Mouse (Mus musculus): ENCODE results near the gene Mup2. TPM values are rescaled to one million over a fixed set of nuclear protein-coding genes. Genes with fewer than 3 reads are reported as not detected.
"Not testable (repeated sequence)": the region's sequence is repeated elsewhere in the genome, so short reads cannot be mapped to it uniquely, and the experiment has no call there.

Gene Mup2
- not detected in 2 replicates for polyA plus RNA-seq (2016; fragmentation: Nextera tagmentation; extraction: Ambion mirVana)

DNA sequence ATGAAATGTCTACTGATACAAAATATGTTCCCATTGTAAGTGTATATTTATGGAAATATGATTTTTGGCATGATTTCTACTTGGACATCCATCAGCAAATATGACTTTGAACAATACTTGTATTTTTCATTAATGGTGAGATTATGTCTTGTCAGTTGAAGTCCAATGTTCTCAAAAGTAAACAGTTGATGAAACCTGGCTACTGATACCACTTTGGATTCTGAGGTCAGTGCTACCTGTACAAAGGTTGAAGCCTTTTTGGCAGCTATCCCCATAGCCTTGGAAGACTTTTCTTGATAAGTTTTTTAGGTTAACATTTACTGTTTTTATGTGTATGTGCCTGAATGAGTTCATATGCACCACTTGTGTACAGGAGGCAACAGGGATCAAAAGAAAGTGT is at the start of gene Mup2:
Gene Mup2 (minus strand): TSS at position 101 of the 400 bp plus-strand sequence.
- not testable (repeated sequence) for H3K27me3 ChIP-seq (replicated peaks; ENCODE audit: low read depth, poor library complexity, severe bottlenecking); H3K27ac ChIP-seq (replicated peaks); DNase-seq (ENCODE audit: low spot score); H3K9me3 ChIP-seq; H3K4me3 ChIP-seq; H3K4me1 ChIP-seq; H3K36me3 ChIP-seq (replicated peaks)

Other genes starting within 250 kb of the Mup2 start
- 0.05 TPM in 1 of 2 replicates, not detected in the other for gene Slc46a2, start 239.2 kb downstream of the Mup2 start, polyA plus RNA-seq (2016; fragmentation: Nextera tagmentation; extraction: Ambion mirVana)
- gene Mup4, start 193.6 kb downstream of the Mup2 start, polyA plus RNA-seq (2016; fragmentation: Nextera tagmentation; extraction: Ambion mirVana), result not detected in 2 replicates
- gene Mup6, start 190.0 kb downstream of the Mup2 start, polyA plus RNA-seq (2016; fragmentation: Nextera tagmentation; extraction: Ambion mirVana), result not detected in 2 replicates
- gene Mup7, start 83.8 kb downstream of the Mup2 start, polyA plus RNA-seq (2016; fragmentation: Nextera tagmentation; extraction: Ambion mirVana), result not detected in 2 replicates
- gene Mup8, start 68.3 kb upstream of the Mup2 start, polyA plus RNA-seq (2016; fragmentation: Nextera tagmentation; extraction: Ambion mirVana), result not detected in 2 replicates